Mouse (Mus musculus) frontal cortex, adult (tissue): ENCODE data around the gene Akap12.

Source experiments
- ATAC-seq: cut with Nextera tagmentation; 2 replicates; pipeline ENCODE4 v1.9.2; 2017; ENCODE audit warnings: mild to moderate bottlenecking, moderate library complexity, mixed read lengths; ENCODE audit not compliant: low TSS enrichment

Gene Akap12

GRCm38 (mm10) chr10:4266041-4266930 is at the start of gene Akap12:
TSS of gene Akap12 (plus strand) at chr10:4266380.
- peak; percentile 90 for ATAC-seq

- ATAC-seq: no peak
Measured at GRCm38 (mm10) chr10:4230563-4231359, 35.4 kb upstream of the Akap12 start.

- peak; percentile 62 for ATAC-seq
Measured at GRCm38 (mm10) chr10:4233102-4233501, 33.1 kb upstream of the Akap12 start.

GRCm38 (mm10) chr10:4239794-4240574 is 26.2 kb upstream of the Akap12 start:
- no peak for ATAC-seq

GRCm38 (mm10) chr10:4243591-4244300 is 22.4 kb upstream of the Akap12 start:
- ATAC-seq: no peak

GRCm38 (mm10) chr10:4245812-4246211 is 20.4 kb upstream of the Akap12 start:
- ATAC-seq: no peak

- no peak for ATAC-seq
Measured at GRCm38 (mm10) chr10:4246407-4246806, 19.8 kb upstream of the Akap12 start.

GRCm38 (mm10) chr10:4249235-4249845 is 16.8 kb upstream of the Akap12 start:
- no peak for ATAC-seq

- no peak for ATAC-seq
Measured at GRCm38 (mm10) chr10:4250681-4251080, 15.5 kb upstream of the Akap12 start.

- ATAC-seq: no peak
Measured at GRCm38 (mm10) chr10:4253613-4254012, 12.6 kb upstream of the Akap12 start.

- ATAC-seq: no peak
Measured at GRCm38 (mm10) chr10:4254459-4254858, 11.7 kb upstream of the Akap12 start.

GRCm38 (mm10) chr10:4260925-4261324 is 5.3 kb upstream of the Akap12 start:
- ATAC-seq: no peak

- ATAC-seq: no peak
Measured at GRCm38 (mm10) chr10:4261359-4261952, 4.7 kb upstream of the Akap12 start.

GRCm38 (mm10) chr10:4265641-4266040 is 539 bp upstream of the Akap12 start:
- ATAC-seq: peak; percentile 68

GRCm38 (mm10) chr10:4266931-4267310 is 741 bp downstream of the Akap12 start:
- ATAC-seq: peak; percentile 78

- ATAC-seq: no peak
Measured at GRCm38 (mm10) chr10:4267481-4267880, 1.3 kb downstream of the Akap12 start.

- ATAC-seq: no peak
Measured at GRCm38 (mm10) chr10:4268140-4268539, 2.0 kb downstream of the Akap12 start.

- ATAC-seq: no peak
Measured at GRCm38 (mm10) chr10:4275572-4275971, 9.4 kb downstream of the Akap12 start.

- no peak for ATAC-seq
Measured at GRCm38 (mm10) chr10:4276081-4276480, 9.9 kb downstream of the Akap12 start.

GRCm38 (mm10) chr10:4278041-4278440 is 11.9 kb downstream of the Akap12 start:
- no peak for ATAC-seq

- no peak for ATAC-seq
Measured at GRCm38 (mm10) chr10:4282395-4282794, 16.2 kb downstream of the Akap12 start.
